Mouse (Mus musculus): ENCODE measurements around the gene Noxo1.
"Not testable (repeated sequence)": the region's sequence is repeated elsewhere in the genome, so short reads cannot be mapped to it uniquely, and the experiment has no call there.

Gene Noxo1

DNA sequence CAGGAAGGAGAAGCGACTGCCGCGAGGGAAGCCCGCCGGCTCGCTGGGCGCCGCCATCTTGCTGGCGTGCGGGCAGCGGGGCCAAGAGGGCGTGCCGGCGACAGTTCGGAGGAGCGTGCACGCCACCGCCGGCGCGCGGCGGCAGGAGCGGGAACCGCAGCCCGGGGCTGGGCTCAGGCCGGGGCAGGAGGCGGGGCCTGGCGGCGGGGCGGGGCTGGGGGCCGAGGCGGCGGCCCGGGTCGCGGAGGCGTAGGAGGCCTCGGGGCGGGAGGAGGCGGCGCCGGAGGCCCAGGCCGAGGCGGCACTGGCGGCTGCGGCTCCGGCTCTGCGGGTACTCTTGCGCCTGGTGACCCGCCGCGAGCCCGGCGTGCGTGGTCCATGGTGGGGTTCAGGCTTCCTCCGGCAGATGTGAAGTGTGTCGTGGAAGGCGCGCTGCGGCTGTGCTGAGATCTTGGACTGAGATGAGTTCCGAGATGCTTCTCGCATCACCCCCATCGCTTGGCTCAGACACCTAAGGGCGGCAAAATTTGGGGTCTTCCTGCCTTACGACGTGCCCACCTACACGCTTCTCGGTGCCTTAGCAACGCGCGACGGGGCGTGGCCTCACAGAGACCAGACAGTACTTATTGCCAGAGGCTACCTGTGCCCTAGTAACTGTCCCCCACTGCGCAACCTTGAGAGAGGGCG lies at the start of gene Noxo1, which contains the start of gene Gfer:
TSS of gene Noxo1 (plus strand) at position 224 of the 687 bp plus-strand sequence.
TSS of gene Gfer (minus strand) at position 146 of the 687 bp plus-strand sequence.
- peak; percentile 90 to 96 for DNase-seq

DNA sequence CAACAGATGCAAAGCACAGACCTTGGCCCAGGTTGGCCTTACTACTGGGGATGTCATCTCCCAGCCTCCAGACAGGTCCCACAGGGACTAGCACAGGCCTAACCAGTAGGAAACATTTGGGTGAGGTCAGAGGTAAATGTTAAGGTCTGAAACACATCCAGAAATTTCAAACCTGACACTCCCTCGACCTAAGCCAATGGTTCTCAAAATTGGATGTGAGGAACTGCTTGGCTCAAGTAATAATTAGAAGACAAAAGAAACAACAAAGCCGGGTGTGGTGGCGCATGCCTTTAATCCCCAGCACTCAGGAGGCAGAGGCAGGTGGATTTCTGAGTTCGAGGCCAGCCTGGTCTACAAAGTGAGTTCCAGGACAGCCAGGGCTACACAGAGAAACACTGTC lies 49.7 kb upstream of the Noxo1 start:
- no peak for DNase-seq

GRCm38 (mm10) chr17:24647493-24647892 lies 48.5 kb upstream of the Noxo1 start:
- DNase-seq, result peak; percentile 54 to 61

DNA sequence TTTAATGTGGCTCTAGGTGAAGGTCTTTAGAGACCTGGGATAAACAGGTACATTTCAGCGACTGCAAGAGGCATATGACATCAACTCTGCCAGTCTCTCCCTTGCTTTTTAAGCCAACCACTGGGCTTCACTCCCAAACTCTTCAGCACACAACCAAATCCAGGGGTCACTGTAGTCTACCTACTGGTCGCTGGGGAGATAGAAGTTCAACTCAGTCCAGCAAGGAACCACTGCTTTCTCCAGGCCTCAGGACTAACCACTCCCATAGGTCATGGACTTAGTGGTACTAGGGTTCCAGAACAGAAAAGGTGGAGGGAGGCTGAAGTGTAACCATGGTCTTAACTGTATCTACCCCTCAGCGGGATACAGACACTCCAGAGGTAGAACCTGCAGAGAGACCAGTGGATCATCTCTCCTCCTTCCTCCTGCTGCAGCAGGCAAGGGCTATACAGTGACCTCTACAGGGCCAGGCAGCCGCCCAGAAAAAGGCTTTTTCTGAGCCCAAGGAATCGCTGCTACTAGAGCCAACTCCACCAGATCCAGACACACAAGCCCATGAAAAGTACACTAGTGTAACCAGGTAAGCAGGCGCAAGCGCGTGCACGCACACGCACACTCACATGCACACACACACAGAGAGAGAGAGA lies 47.2 kb upstream of the Noxo1 start:
- peak; percentile 67 to 68 for DNase-seq

DNA sequence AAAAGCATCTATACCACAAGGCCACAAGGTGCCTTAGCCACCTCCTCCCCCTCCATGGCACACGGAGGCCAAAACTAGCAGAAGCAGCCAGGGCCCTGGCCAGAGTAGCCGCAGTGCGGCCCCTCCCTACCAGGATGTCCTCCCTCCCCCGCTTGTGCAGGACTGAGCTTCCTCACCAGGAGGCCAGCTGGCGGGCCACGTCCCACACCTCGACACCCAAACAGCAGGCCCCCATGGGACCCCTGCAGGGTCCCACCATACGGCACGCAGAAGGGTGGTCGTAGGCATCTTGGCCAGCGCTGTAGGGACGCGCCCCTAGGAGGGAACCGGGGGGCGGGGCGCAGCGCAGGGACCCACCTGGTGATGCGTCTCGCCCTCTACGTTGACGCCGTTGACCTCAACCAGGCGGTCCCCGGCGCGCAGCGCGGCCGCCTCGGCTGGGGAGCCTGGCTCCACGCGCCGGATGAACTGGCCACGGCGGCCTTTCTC lies 46.4 kb upstream of the Noxo1 start:
- DNase-seq, result peak; percentile 81 to 82

GRCm38 (mm10) chr17:24650070-24650616 lies 45.9 kb upstream of the Noxo1 start, which contains the start of gene Slc9a3r2:
Gene Slc9a3r2, minus strand, starts transcription at chr17:24650327.
- DNase-seq, result peak; percentile 87 to 88

GRCm38 (mm10) chr17:24650766-24651165 lies 45.3 kb upstream of the Noxo1 start:
- no peak for DNase-seq

GRCm38 (mm10) chr17:24651835-24652234 lies 44.2 kb upstream of the Noxo1 start:
- no peak for DNase-seq

DNA sequence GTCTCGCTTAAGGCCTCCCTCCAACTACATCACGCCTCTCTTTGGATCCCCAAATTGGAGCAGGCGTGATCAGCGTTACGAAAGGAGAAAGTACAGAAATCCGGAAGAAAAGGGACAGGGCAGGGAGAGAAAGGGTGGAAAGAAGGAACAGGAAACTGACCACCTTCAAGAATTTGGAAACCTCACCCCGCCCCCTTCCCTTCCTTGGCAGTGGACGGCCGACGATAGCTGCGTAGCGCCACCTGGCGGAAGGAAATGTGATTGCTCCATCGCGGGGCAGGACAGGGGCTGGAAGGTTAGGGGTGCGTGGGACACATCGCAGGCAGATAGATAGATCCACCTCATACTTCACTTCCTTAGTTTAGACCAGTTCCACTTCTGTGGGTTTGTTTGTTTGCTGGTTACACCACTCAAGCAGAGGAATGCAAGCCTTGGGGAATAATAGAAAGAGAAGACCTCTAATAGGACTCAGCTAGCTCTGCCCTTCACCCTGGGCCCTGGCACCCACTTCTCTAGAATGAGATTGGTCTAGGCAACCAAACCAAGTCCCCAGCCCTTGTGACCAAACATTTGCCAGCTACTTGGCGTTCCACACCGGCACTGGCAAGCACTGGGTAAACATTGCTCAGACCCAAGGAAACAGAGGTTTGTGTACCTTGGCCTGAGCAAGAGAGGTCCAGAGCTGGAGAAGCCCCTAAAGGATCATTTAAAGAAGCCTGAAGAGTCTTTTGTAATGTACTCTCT lies 41.9 kb upstream of the Noxo1 start:
- peak; percentile 82 to 89 for DNase-seq

GRCm38 (mm10) chr17:24654969-24655368 lies 41.1 kb upstream of the Noxo1 start:
- DNase-seq, result no peak

DNA sequence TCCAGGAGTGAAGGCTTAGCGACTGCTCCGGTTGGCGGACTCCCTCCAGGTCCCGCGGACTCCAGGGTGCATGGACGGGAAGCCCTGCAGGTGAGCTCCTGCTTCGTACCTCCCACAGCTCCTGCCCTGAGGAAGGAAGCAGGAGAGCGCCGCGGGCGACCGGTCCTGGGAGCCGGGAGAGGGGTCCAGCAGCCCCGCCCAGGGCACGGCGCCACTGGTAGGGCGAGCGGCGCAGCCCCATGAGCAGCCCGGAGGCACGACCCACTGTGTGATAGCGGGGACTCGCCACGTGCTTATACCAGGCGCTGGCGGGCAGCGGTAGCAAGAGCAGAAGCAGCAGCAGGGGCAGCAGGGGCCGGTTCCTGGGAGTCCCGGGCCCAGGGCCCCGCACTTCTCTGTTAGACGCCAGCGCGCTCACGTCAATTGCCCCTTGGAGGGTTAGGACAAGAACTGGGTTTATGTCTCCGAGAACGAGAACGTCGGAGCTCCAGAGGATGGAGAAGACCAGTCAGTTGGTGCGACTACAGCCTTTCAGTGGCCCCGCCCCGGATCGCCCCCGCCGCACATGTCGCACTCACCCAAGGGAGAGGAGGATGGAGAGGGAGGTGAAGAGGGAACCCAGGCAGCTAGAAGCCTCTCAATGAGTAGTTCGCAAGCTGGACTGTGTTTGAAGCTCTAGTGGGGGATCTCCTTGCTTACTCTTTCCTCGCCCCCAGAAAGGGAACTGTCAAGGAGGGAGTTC lies 37.8 kb upstream of the Noxo1 start, which contains the start of gene Npw:
TSS of gene Npw (minus strand) at position 441 of the 742 bp plus-strand sequence.
- DNase-seq, result no peak

GRCm38 (mm10) chr17:24667011-24667410 lies 29.0 kb upstream of the Noxo1 start:
- DNase-seq, result not testable (repeated sequence)

GRCm38 (mm10) chr17:24667416-24667815 lies 28.6 kb upstream of the Noxo1 start:
- peak; percentile 75 to 87 for DNase-seq

- not testable (repeated sequence) for DNase-seq
Observed at GRCm38 (mm10) chr17:24669214-24669544, 26.9 kb upstream of the Noxo1 start.

DNA sequence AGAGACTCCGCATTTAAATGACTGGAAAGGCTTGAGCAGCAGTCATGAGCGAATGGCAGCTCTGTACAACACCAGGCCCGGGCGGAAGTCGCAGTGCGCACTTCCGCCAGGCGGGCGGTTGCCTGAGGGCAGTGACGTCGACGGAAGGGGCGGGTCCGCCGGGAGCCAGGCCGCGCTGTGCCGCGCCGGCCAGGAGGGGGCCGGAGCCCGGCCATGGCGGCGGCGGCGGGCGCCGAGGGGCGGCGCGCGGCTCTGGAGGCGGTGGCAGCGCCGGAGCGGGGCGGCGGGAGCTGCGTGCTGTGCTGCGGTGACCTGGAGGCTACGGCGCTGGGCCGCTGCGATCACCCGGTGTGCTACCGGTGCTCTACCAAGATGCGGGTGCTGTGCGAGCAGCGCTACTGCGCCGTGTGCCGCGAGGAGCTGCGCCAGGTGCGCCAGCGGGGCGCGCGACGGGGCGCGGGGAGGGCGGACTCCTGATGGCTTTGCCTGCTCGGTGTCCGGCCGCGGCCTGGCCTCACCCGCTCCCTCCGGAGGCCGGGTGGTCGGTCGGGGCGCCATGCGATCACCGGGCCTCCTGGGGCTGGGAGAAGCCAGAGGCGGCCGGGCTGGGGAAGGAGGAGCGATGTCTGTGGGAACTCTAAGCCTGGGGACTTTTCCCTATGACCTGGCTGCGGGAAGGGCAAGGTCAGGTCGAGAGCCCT lies 26.3 kb upstream of the Noxo1 start, which contains the start of gene Zfp598:
TSS of gene Zfp598 (plus strand) at position 143 of the 701 bp plus-strand sequence.
- peak; percentile 97 to 98 for DNase-seq

GRCm38 (mm10) chr17:24670246-24670844 lies 25.7 kb upstream of the Noxo1 start:
- DNase-seq, result no peak

GRCm38 (mm10) chr17:24671346-24671745 lies 24.7 kb upstream of the Noxo1 start:
- no peak for DNase-seq

- no peak for DNase-seq
Observed at GRCm38 (mm10) chr17:24672141-24672540, 23.9 kb upstream of the Noxo1 start.

GRCm38 (mm10) chr17:24674277-24674676 lies 21.8 kb upstream of the Noxo1 start:
- no peak for DNase-seq

DNA sequence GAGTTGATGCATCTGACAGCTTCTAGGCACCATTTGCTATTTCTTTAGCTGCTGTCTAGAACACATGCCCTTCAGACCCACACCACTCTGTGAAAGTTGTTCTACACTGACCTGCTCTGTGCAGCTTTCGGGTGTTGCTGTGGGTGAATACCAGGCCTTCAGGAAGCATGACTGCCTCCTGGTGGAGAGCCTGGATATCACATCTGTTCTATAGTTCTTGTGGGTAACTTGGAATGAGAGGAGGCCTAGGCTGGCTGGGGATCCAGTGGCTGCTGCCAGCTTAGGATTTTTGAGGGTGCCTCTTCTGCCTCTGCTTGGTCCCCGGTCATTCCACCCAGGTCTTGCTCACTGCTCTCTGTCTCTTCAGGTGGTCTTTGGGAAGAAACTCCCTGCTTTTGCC lies 19.8 kb upstream of the Noxo1 start:
- DNase-seq, result peak; percentile 67 to 82

DNA sequence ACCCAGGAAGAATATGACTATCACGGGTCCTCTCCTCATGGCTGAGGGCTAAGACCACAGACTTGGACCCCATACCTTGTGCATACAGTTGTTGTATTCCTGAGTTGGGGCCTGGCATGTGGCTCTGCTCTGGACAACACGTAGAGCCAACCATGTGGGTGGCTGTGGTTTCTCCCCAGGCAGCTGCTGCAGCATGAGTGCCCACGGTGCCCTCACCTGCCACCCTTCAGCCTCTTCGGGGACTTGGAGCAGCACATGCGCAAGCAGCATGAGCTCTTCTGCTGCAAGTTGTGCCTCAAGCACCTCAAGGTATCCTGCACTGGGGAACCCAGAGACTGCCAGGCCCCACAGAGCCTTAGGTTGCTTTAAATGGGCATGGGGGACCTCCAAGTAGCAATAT lies 19.2 kb upstream of the Noxo1 start:
- no peak for DNase-seq

Measured in cerebellum, postnatal 25 days (tissue).